Mouse (Mus musculus): ENCODE data around the gene Abcc6. TPM values are rescaled to one million over a fixed set of nuclear protein-coding genes. Genes with fewer than 3 reads are reported as not detected.

The Abcc6 gene
- polyA plus RNA-seq, 1 experiment = 25.5 TPM

DNA sequence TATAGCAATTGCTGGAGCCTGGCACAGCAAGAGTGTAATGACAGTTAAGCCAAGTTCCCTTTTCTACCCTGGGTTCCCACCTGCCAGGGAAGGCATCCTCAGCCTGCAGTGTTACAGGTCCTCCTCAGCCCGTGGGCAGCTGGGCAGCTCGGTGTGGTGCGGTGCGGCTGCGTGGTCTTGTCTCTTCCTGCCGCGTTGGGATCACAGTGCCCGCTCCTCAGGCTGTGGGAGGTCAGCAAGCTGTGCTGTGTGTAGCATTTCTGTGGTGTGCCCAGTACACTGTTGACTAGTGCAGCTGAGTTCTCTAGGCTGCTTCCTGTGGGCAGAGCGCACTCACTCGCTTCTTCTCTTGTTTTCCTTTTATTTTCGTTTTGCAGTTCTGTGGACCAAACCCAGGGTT, 28.8 kb upstream of the Abcc6 start:
- Histone ChIP-seq H3K4me3 (ENCODE audit: low read depth, low read length) (peak overlapping the region; percentile 65), H3K4me1 (ENCODE audit: control insufficient read depth, insufficient read depth, insufficient read length, low read length) (no peaks in the 10 kb centered on the region), H3K27me3 (ENCODE audit: control insufficient read depth, insufficient read depth, low read length) (no peaks in the 10 kb centered on the region), H3K27ac (ENCODE audit: insufficient read depth, low read depth, low read length) (peak overlapping the region; percentile 64), H3K36me3 (ENCODE audit: control insufficient read depth, insufficient read depth, low read length) (peaks cover 84% of the 10 kb centered on the region)
- TF ChIP-seq CTCF (IDR thresholded peaks at IDR 0.05; ENCODE audit: extremely low read depth, insufficient read length, insufficient replicate concordance, low read depth, low read length) = no peak
- TF ChIP-seq POLR2A (IDR thresholded peaks at IDR 0.05; ENCODE audit: low read depth, low read length) = no peak
- WGBS = 80% methylated on average over 11 of the region's 11 CpGs

DNA sequence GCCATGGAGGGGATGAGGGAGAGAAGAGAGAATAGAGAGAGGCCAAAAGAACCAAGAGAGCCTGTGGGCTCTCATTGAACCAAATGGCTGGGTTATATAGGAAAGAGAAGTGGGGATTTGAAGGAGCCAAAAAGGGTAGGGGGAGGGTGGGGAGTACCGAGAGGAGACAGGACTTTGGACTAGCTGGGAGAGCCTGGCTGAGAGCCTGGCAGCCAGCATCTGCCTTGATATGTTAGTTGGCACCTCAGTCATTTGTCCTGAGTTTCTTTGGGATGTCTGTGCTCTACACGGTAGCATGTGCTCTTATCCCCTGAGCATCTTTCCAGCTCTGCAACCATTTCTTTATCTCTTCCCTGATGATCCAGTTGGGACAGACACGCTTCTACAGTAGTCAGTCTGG, 23.5 kb upstream of the Abcc6 start:
- Histone ChIP-seq H3K27me3 (ENCODE audit: control insufficient read depth, insufficient read depth, low read length) (no peaks in the 10 kb centered on the region), H3K27ac (ENCODE audit: insufficient read depth, low read depth, low read length) (no peak overlapping the region), H3K4me3 (ENCODE audit: low read depth, low read length) (no peak overlapping the region), H3K36me3 (ENCODE audit: control insufficient read depth, insufficient read depth, low read length) (peaks cover 71% of the 10 kb centered on the region), H3K4me1 (ENCODE audit: control insufficient read depth, insufficient read depth, insufficient read length, low read length) (peaks cover 2% of the 10 kb centered on the region; the same call in 1 of the 2 replicates)
- TF ChIP-seq CTCF (IDR thresholded peaks at IDR 0.05; ENCODE audit: extremely low read depth, insufficient read length, insufficient replicate concordance, low read depth, low read length) (no peak), POLR2A (IDR thresholded peaks at IDR 0.05; ENCODE audit: low read depth, low read length) (no peak)
- 71% methylated on average over 3 of the region's 3 CpGs for WGBS

DNA sequence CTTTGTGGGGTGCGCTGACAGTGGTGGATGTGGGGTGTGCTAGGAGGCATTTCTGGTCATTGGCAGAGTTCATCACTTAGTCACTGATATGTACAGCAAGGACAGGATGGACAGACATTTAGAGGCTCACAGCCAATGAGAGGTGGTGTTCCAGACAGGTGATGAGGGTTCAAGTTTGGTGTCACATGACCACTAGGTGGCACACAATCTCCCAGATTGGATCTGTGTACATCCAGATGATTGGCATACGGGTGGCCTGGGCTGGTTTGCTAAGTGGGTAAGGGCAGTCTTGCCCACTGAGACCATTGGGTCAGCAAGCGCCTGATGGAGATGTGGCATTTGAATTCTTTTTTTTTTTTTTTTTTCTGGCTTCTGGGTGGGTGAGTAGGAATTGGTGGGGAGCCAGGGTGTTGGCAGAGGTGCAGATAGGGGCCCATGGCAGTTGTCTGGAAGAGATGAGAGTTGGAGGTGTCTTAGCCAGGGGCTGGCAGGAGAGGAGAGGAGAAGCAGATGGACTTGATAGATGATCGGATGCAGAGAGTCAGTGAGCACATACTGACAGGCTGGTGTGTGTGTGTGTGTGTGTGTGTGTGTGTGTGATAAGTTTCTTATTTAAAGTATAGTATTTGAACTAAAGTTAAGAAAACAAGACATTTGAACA, 22.2 kb upstream of the Abcc6 start:
- H3K27ac ChIP-seq (ENCODE audit: insufficient read depth, low read depth, low read length) = no peak overlapping the region
- WGBS = 88% methylated on average over 4 of the region's 4 CpGs
- TF ChIP-seq CTCF (IDR thresholded peaks at IDR 0.05; ENCODE audit: extremely low read depth, insufficient read length, insufficient replicate concordance, low read depth, low read length) (peak; percentile 33; the same call in 1 of the 2 replicates), POLR2A (IDR thresholded peaks at IDR 0.05; ENCODE audit: low read depth, low read length) (no peak)
- H3K4me3 ChIP-seq (ENCODE audit: low read depth, low read length) = no peak overlapping the region
- H3K36me3 ChIP-seq (ENCODE audit: control insufficient read depth, insufficient read depth, low read length) = peaks cover 61% of the 10 kb centered on the region
- H3K27me3 ChIP-seq (ENCODE audit: control insufficient read depth, insufficient read depth, low read length) = no peaks in the 10 kb centered on the region
- H3K4me1 ChIP-seq (ENCODE audit: control insufficient read depth, insufficient read depth, insufficient read length, low read length) = peaks cover 11% of the 10 kb centered on the region

DNA sequence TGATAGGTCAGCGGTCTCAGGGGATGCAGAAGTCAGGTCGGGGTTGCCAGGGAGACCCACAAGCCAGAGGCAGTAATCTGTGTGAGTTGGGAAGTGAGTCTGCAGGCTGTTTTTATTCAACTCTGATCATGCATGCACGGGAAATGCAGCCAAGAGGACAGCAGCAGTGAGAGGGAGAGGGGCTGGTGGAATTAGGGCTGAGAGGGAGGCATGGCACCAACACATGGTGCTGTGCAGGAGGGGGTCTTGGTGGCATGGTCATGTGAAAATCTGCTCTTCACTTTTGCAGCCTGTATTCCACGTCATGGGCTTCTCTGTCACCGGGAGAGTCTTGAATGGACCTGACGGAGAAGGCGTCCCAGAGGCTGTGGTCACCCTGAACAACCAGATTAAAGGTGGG, 19.9 kb upstream of the Abcc6 start:
- H3K36me3 ChIP-seq (ENCODE audit: control insufficient read depth, insufficient read depth, low read length) = peaks cover 59% of the 10 kb centered on the region
- WGBS = 94% methylated on average over 7 of the region's 7 CpGs
- no peak overlapping the region for H3K27ac ChIP-seq (ENCODE audit: insufficient read depth, low read depth, low read length)
- TF ChIP-seq CTCF (IDR thresholded peaks at IDR 0.05; ENCODE audit: extremely low read depth, insufficient read length, insufficient replicate concordance, low read depth, low read length) = no peak
- H3K4me1 ChIP-seq (ENCODE audit: control insufficient read depth, insufficient read depth, insufficient read length, low read length) = peaks cover 14% of the 10 kb centered on the region
- H3K27me3 ChIP-seq (ENCODE audit: control insufficient read depth, insufficient read depth, low read length) = no peaks in the 10 kb centered on the region
- no peak overlapping the region for H3K4me3 ChIP-seq (ENCODE audit: low read depth, low read length)

DNA sequence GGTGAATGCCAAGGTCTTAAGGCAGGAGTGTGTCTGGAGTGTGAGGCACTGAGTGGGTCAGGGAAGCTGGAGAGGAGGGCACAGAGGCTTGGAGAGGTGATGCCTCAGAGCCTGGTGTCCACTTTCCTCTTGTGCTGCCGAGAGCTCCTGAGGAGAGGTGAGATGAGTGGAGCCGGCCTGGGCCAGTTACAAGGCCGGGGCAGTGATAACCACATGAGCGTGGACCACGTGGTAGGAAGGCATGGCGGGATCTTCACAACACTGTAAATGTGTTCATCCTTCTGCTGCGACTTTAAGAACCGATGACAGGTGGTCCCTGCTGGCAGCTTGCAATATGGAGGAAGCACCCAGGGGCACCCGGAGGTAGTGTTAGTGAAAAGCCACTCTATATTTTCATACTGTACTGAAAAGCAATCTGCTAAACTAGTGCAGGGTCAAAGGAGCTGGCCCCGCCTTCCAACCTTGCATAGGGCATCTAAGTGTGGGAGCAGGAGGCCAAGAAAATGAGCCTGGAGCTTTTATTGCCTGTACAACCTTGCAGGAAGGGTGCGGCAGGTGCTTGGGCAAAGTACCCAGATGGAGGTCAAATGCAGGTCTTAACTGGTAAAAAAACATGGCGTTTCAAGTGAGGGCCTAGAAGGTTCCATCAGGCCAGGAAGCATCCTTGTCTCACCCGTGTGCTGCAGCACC, 17.9 kb upstream of the Abcc6 start:
- TF ChIP-seq CTCF (IDR thresholded peaks at IDR 0.05; ENCODE audit: extremely low read depth, insufficient read length, insufficient replicate concordance, low read depth, low read length) (no peak), POLR2A (IDR thresholded peaks at IDR 0.05; ENCODE audit: low read depth, low read length) (no peak)
- Histone ChIP-seq H3K4me1 (ENCODE audit: control insufficient read depth, insufficient read depth, insufficient read length, low read length) (peaks cover 19% of the 10 kb centered on the region), H3K4me3 (ENCODE audit: low read depth, low read length) (no peak overlapping the region), H3K27ac (ENCODE audit: insufficient read depth, low read depth, low read length) (peak overlapping the region; percentile 88), H3K36me3 (ENCODE audit: control insufficient read depth, insufficient read depth, low read length) (peaks cover 54% of the 10 kb centered on the region), H3K27me3 (ENCODE audit: control insufficient read depth, insufficient read depth, low read length) (no peaks in the 10 kb centered on the region)
- 24% methylated on average over 13 of the region's 13 CpGs for WGBS

DNA sequence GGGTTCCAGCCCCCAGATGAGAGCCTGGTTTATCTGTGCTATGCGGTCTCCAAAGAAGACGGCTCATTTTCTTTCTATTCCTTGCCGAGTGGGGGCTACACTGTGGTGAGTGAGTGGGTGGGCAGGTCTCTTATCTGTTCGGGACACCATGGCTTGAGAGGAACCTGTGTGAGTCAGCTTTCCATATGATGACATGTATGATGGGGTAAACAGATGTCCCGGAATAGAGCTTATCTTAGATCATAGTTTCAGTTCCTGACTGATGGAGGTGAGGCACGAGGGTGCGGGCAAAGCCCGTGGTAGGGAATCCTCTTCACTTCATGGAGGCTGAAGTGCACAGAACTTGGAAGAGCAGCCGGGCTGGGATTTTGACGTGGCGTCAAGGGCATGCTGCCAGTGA, 15.8 kb upstream of the Abcc6 start:
- TF ChIP-seq CTCF (IDR thresholded peaks at IDR 0.05; ENCODE audit: extremely low read depth, insufficient read length, insufficient replicate concordance, low read depth, low read length) = no peak
- no peak for TF ChIP-seq POLR2A (IDR thresholded peaks at IDR 0.05; ENCODE audit: low read depth, low read length)
- H3K4me1 ChIP-seq (ENCODE audit: control insufficient read depth, insufficient read depth, insufficient read length, low read length) = peaks cover 21% of the 10 kb centered on the region

DNA sequence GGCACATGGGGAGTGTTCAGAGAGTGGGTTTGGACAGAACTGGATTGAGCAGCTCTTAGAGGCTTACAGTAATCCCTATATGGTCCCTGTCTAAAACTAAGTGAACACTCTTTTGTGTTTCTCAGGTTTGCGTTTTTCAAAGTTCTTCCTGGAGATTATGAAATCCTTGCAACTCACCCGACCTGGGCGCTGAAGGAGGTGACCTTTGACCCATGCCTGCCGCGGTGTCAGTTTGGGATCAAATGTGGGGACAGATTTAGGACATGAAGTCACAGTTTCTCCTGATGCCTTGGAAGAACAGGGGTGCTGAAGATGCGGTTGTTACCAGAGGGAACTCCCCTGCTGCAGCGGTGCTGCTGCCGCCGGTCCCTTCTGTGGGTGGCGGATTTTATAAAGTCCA, 14.0 kb upstream of the Abcc6 start:
- H3K27ac ChIP-seq (ENCODE audit: insufficient read depth, low read depth, low read length) = 0 out of 2 replicates have a peak overlapping the region, but pooled peaks have one; percentile 26
- no peak for TF ChIP-seq CTCF (IDR thresholded peaks at IDR 0.05; ENCODE audit: extremely low read depth, insufficient read length, insufficient replicate concordance, low read depth, low read length)
- no peak for TF ChIP-seq POLR2A (IDR thresholded peaks at IDR 0.05; ENCODE audit: low read depth, low read length)
- peaks cover 63% of the 10 kb centered on the region for H3K36me3 ChIP-seq (ENCODE audit: control insufficient read depth, insufficient read depth, low read length)
- 63% methylated on average over 10 of the region's 10 CpGs for WGBS
- no peaks in the 10 kb centered on the region for H3K27me3 ChIP-seq (ENCODE audit: control insufficient read depth, insufficient read depth, low read length)
- peaks cover 25% of the 10 kb centered on the region for H3K4me1 ChIP-seq (ENCODE audit: control insufficient read depth, insufficient read depth, insufficient read length, low read length)
- no peak overlapping the region for H3K4me3 ChIP-seq (ENCODE audit: low read depth, low read length)

More for the DNA sequence above, 15.8 kb upstream of the Abcc6 start:
- 83% methylated on average over 11 of the region's 11 CpGs for WGBS
- H3K27ac ChIP-seq (ENCODE audit: insufficient read depth, low read depth, low read length) = no peak overlapping the region
- H3K36me3 ChIP-seq (ENCODE audit: control insufficient read depth, insufficient read depth, low read length) = peaks cover 62% of the 10 kb centered on the region
- no peaks in the 10 kb centered on the region for H3K27me3 ChIP-seq (ENCODE audit: control insufficient read depth, insufficient read depth, low read length)
- no peak overlapping the region for H3K4me3 ChIP-seq (ENCODE audit: low read depth, low read length)
